Mouse (Mus musculus) layer of hippocampus, postnatal 25 days (tissue): Measurements from ENCODE around the gene Sec24b. TPM values are rescaled to one million over a fixed set of nuclear protein-coding genes. Genes with fewer than 3 reads are reported as not detected.

Source experiments
- DNase-seq, 2 experiments: peaks; one replicate each; pipeline ENCODE4 v3.0.0; 2022; ENCODE audit warnings: mixed read lengths in 2 of 2, low spot score in 1 of 2; ENCODE audit errors: extremely low spot score in 1 of 2
- total RNA-seq, 2 experiments: library from RNA; stranded (reverse); gene quantifications; 2 replicates each; pipeline ENCODE4 v1.2.3; 2021

Gene Sec24b
- total RNA-seq, 2 experiments from 2014 or later: 51.6 to 55.9 TPM

DNA sequence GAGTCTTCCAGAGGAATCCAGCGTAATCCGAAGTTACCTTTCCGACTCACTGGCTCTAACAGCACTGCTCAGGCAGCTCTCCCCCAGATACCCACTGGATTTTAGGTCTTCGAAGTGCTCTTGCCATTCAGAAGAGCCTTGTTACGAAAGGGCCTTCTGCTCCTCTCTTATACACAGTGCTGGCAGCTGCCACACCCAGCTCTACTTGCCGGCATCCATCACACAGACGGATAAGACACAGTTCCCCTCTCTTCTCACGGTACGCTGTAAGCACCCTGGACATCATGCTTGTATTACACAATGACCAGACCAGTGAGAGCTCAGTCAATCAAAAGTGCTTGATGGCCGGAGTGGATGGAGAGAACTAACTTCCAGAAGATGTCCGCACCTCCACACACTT, 79.6 kb downstream of the Sec24b start:
- no peak for DNase-seq

GRCm38 (mm10) chr3:129979510-129979909, 81.8 kb downstream of the Sec24b start:
- no peak for DNase-seq

DNA sequence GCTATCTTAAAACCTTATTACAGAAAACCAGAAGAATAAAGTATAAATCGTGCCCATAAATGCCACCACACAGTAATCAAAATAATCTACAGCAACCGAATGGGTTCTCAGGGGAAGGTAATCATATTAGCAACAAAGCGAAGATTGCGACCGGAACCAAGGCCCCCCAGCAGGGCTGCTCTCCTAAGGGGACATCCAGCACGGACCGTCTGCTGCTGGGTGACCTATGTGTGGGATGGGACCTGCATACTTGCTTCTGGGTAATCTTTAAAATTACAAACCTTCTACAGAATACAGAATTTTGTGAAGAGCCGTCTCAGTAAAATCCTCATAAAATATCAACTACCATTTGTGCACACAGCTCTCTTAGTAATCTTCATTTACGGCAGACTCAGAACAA, 82.6 kb downstream of the Sec24b start:
- no peak for DNase-seq

DNA sequence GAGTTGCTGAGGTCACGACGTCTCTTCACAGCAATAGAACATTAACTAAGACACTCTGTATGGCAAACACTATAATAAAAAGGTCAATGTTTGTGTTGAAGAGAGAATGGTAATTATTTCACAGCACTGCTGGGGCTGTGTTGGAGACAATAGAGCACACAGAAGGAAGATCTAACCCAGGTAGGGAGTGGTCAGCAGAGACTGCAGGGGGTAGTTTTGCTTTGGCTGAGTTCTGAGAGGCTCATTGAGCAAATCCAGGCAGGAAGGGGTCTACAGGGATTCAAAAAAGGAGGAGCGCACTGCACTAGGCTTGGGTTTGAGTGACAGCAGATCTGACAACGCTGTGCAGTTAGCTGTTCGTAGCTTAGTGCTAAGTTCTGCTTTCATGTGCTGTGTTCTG, 85.0 kb downstream of the Sec24b start:
- DNase-seq: no peak

DNA sequence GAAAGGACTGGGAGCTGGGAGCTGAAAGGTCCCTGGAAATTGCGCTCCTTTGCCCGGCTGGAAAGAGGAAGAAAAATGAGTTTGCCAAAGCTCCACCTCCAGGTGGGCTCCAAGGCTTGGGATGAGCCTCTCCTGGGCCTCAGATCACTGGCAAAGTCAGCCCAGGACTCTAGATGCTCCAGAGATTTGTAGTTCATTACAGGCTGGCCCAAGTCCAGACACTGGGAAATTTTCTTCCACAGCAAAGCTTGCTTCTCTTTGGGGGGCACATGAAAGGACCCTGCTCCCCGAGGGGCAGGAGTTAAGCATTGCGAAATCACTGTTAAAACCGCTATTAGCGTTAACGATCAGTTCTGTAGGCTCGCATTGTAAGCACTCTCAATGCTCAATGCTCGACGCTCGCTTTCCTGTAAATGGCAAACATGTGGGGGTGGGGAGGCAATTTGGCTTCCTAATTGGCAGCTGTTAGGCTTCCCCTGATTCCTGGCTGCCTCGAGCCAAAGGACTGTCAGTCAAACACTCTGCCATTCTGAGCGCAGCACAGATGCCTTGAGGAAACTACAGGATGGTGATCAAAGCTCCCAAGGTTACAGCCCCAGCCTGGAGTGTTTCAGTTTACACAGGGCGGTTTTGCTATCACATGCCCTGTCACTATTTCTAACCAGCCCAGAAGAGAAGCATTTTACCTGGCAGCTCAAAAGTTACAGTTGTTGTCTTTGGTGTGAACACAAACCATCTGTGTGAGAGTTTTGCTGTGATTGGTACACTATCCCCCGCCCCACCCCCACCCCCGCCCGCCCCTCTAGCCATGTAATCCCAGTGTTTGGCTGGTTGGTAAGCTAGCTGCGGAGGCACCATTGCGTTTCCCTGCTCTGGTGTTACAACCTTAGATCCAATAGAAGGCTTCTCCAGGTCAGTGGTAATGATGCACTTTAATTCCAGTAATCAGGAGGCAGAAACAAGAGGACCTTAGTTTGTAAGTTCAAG, 90.5 kb downstream of the Sec24b start:
- DNase-seq: peak in 1 of 2 experiments; percentile 30

- no peak for DNase-seq
These were observed 91.6 kb downstream of the Sec24b start, which contains the start of gene Mcub for GRCm38 (mm10) chr3:129969432-129970395. Gene Mcub, minus strand, starts transcription at chr3:129970206.

- no peak for DNase-seq
These were observed 92.3 kb downstream of the Sec24b start for GRCm38 (mm10) chr3:129969031-129969430.

DNA sequence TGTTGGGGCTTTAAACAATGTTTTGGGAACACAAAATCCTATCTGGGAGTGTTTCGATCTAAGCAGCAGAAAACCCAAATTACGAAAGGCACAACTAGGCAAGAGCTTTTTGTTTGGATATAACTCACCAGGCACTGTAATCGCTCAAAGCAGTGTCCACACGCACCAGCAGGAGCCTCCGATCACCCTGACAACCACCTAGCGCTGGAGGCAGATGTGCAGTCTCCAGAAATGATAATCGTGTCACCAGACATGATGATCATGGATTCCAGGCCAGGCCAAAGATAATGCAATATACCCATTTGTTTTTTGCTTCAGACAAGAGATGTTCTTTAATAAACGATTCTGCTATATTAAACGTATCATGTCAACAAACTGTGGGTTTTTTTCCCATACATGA, 93.5 kb downstream of the Sec24b start:
- no peak for DNase-seq

GRCm38 (mm10) chr3:129964681-129965080, 96.7 kb downstream of the Sec24b start:
- DNase-seq: no peak

DNA sequence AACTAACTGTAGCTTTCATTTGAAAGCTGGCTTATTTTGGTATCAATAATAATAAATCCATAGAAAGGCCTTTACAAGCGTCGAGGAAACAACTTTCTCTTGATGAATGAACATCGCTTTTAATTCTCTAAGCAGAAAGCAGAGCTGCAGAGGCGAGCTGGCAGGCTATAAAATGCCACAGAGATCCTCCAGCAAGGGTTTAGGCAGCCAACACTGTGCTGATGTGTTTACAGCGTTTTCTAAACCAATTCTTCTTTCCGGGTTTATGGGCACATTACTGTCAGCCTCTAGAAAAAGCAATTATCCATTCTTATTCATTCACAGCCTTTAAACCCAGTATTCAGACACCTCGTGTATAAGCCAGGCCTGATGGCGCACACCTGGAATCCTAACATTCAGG, 98.8 kb downstream of the Sec24b start:
- DNase-seq: no peak

DNA sequence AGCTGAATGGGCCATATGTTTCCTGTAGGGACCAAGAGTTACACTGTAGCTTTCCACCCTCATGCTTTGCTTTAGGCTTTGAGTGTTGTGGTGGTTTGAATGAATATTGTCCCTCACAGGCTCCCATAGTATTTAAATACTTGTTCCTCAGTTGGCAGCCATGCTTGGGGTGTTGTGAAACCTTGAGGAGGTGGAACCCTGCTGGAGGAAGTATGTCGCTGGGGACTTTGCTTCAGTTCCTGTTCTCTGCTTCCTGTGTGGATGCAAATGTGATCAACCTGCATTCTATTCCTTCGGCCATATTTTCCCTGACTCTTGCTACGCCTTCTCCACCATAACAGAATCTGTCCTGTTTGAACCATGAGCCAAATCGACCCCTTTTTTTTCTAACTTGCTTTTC, 108.1 kb downstream of the Sec24b start:
- no peak for DNase-seq

GRCm38 (mm10) chr3:129949158-129949773, 112.1 kb downstream of the Sec24b start:
- no peak for DNase-seq

DNA sequence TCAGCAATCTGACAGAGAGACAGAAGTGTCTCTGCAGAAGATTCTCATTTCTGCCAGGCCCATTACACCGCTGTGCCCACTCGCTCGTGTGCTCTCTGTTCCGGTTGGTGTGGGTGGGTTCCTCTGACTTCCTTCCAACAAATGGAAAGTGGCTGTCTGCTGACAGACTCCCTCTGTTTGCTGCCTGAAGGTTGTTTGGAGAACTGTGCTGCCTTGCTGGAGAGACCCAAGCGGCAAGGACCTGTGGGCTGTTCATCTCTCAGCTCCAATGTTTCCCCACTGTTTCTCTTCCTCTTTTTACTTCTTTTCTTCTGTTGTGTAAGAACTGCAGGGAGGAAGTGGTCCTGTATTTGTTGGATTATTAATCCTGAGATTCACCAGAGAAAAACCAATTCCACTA, 113.0 kb downstream of the Sec24b start:
- no peak for DNase-seq

- DNase-seq: no peak
These were observed 115.0 kb downstream of the Sec24b start for GRCm38 (mm10) chr3:129946217-129946914.

DNA sequence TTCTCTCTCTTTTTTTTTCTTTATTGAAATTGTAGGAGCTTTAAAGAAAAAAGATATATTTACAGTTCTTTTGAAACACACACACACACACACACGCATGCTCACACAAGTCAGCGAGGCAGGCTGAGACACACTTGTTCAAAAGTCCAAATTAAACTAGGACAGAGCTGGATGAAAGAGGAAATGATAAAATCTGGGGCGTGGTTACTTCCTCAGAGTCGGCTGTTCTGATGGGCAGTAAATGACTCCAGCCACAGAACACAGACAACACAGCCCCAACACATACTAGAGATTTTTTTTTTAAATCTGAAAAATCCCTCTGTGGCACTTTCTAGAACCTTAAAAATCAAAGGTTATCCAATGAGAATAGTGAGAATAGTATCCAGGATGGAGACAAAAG, 117.5 kb downstream of the Sec24b start:
- DNase-seq: no peak

- DNase-seq: no peak
These were observed 120.1 kb downstream of the Sec24b start for GRCm38 (mm10) chr3:129941291-129941690.

GRCm38 (mm10) chr3:129940780-129941179, 120.6 kb downstream of the Sec24b start:
- DNase-seq: no peak

GRCm38 (mm10) chr3:129939058-129939457, 122.3 kb downstream of the Sec24b start:
- no peak for DNase-seq

DNA sequence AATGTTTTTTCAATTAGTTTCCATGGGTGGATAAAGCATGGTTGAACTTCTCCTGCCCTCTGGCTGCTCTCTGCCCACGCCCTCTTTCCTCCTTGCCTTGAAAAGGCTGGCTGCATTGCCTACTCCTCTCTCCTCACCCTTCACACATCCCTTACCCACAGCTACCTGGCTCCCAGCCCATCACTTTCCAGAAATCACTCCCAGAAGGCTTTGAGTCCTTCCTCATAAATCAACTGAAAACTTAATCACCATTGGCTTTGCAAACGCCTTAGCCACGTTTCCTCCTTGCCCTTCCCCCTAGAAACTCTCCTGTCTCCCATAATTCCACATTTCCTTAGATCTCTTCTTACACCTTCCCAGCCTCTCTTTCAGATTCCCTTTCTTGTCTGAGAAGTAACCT, 123.5 kb downstream of the Sec24b start:
- DNase-seq: no peak

DNA sequence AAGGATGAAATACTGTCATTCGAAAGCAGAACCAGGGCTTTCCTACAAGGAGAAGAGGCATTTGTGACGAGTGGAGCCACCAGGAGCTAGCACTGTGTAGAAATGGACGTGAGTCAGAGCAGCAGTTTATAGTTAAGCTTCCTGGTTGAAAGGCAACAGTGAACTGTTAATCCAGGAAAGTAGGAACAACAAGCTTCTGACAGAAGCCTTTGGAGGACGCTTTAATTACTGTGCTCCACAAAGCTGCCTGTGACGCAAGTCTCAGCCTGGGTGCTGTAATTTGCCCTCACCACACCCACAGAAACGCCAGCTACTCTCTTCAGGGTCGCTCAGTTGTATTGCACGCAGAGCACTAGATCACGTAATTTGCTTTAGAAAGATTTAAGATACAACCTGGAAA, 124.8 kb downstream of the Sec24b start:
- DNase-seq: no peak
